Mouse (Mus musculus) embryonic fibroblast, embryonic 13.5 days (primary cell): ENCODE measurements around the gene Tmem203.

Experiments
- CTCF ChIP-seq: IDR thresholded peaks from 2 replicates; pipeline ENCODE4 v1.5.1; 2011; ENCODE audit warnings: mild to moderate bottlenecking, control low read depth, low read length, moderate library complexity, borderline replicate concordance; ENCODE audit not compliant: insufficient read depth
- POLR2A ChIP-seq: IDR thresholded peaks from 2 replicates; pipeline ENCODE4 v1.6.1; 2011; ENCODE audit warnings: low read depth, mild to moderate bottlenecking, control low read depth, low read length, moderate library complexity

DNA sequence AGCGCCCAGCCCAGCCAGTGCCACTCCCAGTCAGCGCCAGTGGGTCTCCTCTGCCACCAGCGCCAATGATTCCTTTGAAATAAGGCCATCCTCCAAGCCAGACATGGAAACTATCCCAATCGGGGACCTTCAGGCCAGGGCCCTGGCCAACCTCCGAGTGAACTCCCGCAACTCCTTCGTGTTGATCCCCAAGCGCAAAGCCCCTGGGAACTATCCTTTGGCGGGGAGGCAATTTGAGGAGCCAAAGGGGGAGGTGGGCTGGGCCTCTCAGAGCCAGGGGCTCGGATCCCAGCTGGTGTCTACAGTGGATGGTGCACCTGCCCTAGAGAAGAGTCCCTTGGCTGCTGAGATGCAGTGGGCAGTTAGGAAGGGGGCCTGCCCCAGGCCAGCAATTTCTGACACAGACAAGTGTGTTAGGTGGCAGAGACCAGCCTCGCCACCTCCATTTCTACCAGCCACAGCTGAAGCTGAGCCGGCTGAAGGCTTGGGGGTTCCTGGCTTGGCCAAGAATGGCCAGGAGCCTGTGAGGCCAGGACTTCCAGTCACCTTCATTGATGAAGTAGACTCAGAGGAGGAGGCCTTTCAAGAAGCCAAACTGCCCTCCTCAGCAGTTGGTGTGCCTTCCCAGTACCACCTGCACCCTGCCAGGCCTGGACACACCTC is 8.5 kb downstream of the Tmem203 start:
- TF ChIP-seq POLR2A (no peak), CTCF (no peak)
